In the genomic region with DNA sequence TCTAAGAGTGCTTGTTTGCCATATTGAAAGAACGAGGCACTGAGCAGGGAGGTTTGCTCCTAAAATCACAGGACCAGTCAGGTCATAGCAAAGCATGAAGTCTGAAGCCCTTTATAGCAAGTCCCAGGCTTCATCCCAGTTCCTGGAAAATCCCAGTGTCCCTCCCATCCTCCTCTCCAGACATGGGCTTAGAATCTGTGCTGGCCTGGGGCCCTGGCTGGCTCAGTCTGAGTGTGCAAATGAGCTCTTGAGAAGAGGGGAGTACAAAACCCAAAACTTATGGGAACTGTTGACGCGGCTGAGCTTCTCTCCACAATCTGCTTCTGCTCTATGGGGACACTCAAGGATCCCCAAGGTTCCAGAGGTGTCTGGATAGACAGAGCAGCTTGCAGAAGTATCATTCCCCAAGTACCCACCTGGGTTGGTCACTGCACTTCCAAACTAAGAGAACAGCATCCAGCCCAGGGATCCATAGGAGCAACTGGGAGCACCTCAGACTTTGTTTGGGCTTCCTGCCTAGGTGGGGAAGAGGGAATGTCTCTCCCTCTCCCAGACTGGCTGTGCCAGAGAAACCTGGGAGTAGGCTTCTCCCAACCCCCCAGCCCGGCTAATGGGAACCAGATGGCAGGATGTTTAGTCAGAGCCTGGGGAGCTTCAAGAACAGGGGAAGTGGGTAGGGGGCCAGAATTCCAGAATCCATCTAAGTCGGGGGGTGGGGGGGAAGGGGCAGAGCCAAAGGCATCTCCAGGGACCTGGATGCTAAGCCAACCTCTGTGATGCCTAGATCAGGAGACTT, we compare ENCODE assay signal across 11 mouse cellular contexts. TPM values are rescaled to one million over a fixed set of nuclear protein-coding genes. Genes with fewer than 3 reads are reported as not detected.
A peak's percentile ranks its signal among the peaks of the same experiment; 100 is the strongest.
DNase-seq lines count a peak whose midpoint lies in the region; TF ChIP-seq lines count a peak whose summit lies in the region.
"Had no signal": no experiment of that assay in that cellular context is flagged by ENCODE, and none has a peak within 500 bp of the region (broad histone marks: within the 10 kb centered on the region; RNA-seq: fewer than 3 reads in every experiment).

No protein-coding gene starts in this region.

- no peaks in the 10 kb centered on the region for H3K36me3 ChIP-seq in limb, embryonic 10.5 days
- H3K36me3 ChIP-seq: midbrain, embryonic 12.5 days had no signal

- peaks cover 86% of the 10 kb centered on the region for H3K27me3 ChIP-seq in limb, embryonic 10.5 days (ENCODE audit: low read depth, poor library complexity, severe bottlenecking)

- intact Hi-C loops in heart, postnatal 36 days (cut with DNase I) = no loop called here

- no peak for TF ChIP-seq CTCF in embryonic fibroblast, embryonic 13.5 days (IDR thresholded peaks at IDR 0.05; ENCODE audit: borderline replicate concordance, insufficient read depth, low read length)

- no peaks in the 10 kb centered on the region for H3K9me3 ChIP-seq in limb, embryonic 10.5 days (replicated peaks)
- H3K9me3 ChIP-seq: midbrain, embryonic 12.5 days had no signal

- H3K4me3 ChIP-seq in embryonic fibroblast, embryonic 13.5 days (ENCODE audit: insufficient read depth, low read length) = no peak overlapping the region
- no peak overlapping the region for H3K4me3 ChIP-seq in limb, embryonic 10.5 days
- H3K4me3 ChIP-seq: midbrain, embryonic 12.5 days had no signal

- WGBS in limb, embryonic 10.5 days = 61% methylated on average over 5 of the region's 5 CpGs

- DNase-seq in heart, adult 11 months = peak; percentile 96
- DNase-seq in heart, postnatal 36 days = no peak
- peak; percentile 37 for DNase-seq in 3134 (ENCODE audit: extremely low read depth, insufficient read length, low spot score)
- DNase-seq in limb, embryonic 10.5 days (ENCODE audit: low spot score) = peak; percentile 75
- DNase-seq in frontal cortex, adult 2 months (ENCODE audit: extremely low spot score in 1 of 2, low spot score in 1 of 2) = no peak
- DNase-seq in spleen, postnatal 14 days (ENCODE audit: low spot score in 2 of 2) = no peak
- DNase-seq in thymus, postnatal 25 days = no peak

- no peak for TF ChIP-seq POLR2A in embryonic fibroblast, embryonic 13.5 days (IDR thresholded peaks at IDR 0.05; ENCODE audit: low read depth, low read length)

- H3K27ac ChIP-seq in embryonic fibroblast, embryonic 13.5 days (ENCODE audit: insufficient read depth, low read length) = peak overlapping the region; percentile 100
- peak overlapping the region; percentile 87 for H3K27ac ChIP-seq in limb, embryonic 10.5 days
- H3K27ac ChIP-seq: hindbrain, embryonic 14.5 days; midbrain, embryonic 12.5 days had no signal

- peaks cover 29% of the 10 kb centered on the region for H3K4me1 ChIP-seq in embryonic fibroblast, embryonic 13.5 days (ENCODE audit: control insufficient read depth, insufficient read depth, low read length)
- peaks cover 38% of the 10 kb centered on the region for H3K4me1 ChIP-seq in limb, embryonic 10.5 days
- H3K4me1 ChIP-seq: midbrain, embryonic 12.5 days had no signal

RNA-seq across cellular contexts. Expression of gene Haus7, which starts 8.8 kb away (rescaled TPM):
- total RNA-seq in heart, postnatal 36 days (2021) = 1 to 10 TPM; 6.8 to 6.9 TPM
- polyA plus RNA-seq in embryonic fibroblast, embryonic 13.5 days (2011; ENCODE audit: insufficient read length, low read depth, missing spikeins) = 25.2 and 33.5 TPM in 2 replicates
- polyA plus RNA-seq in limb, embryonic 10.5 days (2016; fragmentation: Nextera tagmentation; extraction: Ambion mirVana) = 98.4 and 102 TPM in 2 replicates
- polyA plus RNA-seq in frontal cortex, adult 2 months (2012; rRNA removed) = 11.7 and 12.7 TPM in 2 replicates

RNA-seq across cellular contexts. Expression of gene Bgn, which starts 15.8 kb away (rescaled TPM):
- 100 to 1,000 TPM; 229 to 253 TPM for total RNA-seq in heart, postnatal 36 days (2021)
- polyA plus RNA-seq in embryonic fibroblast, embryonic 13.5 days (2011; ENCODE audit: insufficient read length, low read depth, missing spikeins) = 6,335 and 6,763 TPM in 2 replicates
- 7.9 and 11.5 TPM in 2 replicates for polyA plus RNA-seq in limb, embryonic 10.5 days (2016; fragmentation: Nextera tagmentation; extraction: Ambion mirVana)
- polyA plus RNA-seq in frontal cortex, adult 2 months (2012; rRNA removed) = 28.2 and 30.2 TPM in 2 replicates

RNA-seq across cellular contexts. Expression of gene Trex2, which starts 32.5 kb away (rescaled TPM):
- total RNA-seq in heart, postnatal 36 days (2021) = not detected
- polyA plus RNA-seq in embryonic fibroblast, embryonic 13.5 days (2011; ENCODE audit: insufficient read length, low read depth, missing spikeins) = not detected in 2 replicates
- not detected in 2 replicates for polyA plus RNA-seq in limb, embryonic 10.5 days (2016; fragmentation: Nextera tagmentation; extraction: Ambion mirVana)
- polyA plus RNA-seq in frontal cortex, adult 2 months (2012; rRNA removed) = not detected in 2 replicates
- polyA plus RNA-seq: hindbrain, embryonic 14.5 days; midbrain, embryonic 12.5 days; spleen, adult 2 months had no signal

RNA-seq across cellular contexts. Expression of gene Atp2b3, which starts 35.2 kb away (rescaled TPM):
- under 1 TPM in 1 of 2 experiments, not detected in 1; 0.08 TPM for total RNA-seq in heart, postnatal 36 days (2021)
- not detected in 2 replicates for polyA plus RNA-seq in embryonic fibroblast, embryonic 13.5 days (2011; ENCODE audit: insufficient read length, low read depth, missing spikeins)
- polyA plus RNA-seq in limb, embryonic 10.5 days (2016; fragmentation: Nextera tagmentation; extraction: Ambion mirVana) = 0.05 and 0.06 TPM in 2 replicates
- 29.2 and 35.8 TPM in 2 replicates for polyA plus RNA-seq in frontal cortex, adult 2 months (2012; rRNA removed)
- polyA plus RNA-seq: spleen, adult 2 months had no signal

RNA-seq across cellular contexts. Expression of gene Zfp92, which starts 56.7 kb away (rescaled TPM):
- total RNA-seq in heart, postnatal 36 days (2021) = not detected
- not detected in 2 replicates for polyA plus RNA-seq in embryonic fibroblast, embryonic 13.5 days (2011; ENCODE audit: insufficient read length, low read depth, missing spikeins)
- 0.08 and 0.24 TPM in 2 replicates for polyA plus RNA-seq in limb, embryonic 10.5 days (2016; fragmentation: Nextera tagmentation; extraction: Ambion mirVana)
- 0.95 and 1.6 TPM in 2 replicates for polyA plus RNA-seq in frontal cortex, adult 2 months (2012; rRNA removed)
- polyA plus RNA-seq: spleen, adult 2 months had no signal

Comparison
In these comparisons a context has a peak if more than half of its experiments do, and no peak if none do; other contexts are left out.
1. DNase-seq: peak in heart, adult 11 months (single experiment), 3134 (single experiment) and limb, embryonic 10.5 days (single experiment); none in heart, postnatal 36 days (0 of 2), frontal cortex, adult 2 months (0 of 2), spleen, postnatal 14 days (0 of 2) and thymus, postnatal 25 days (single experiment).
2. RNA of gene Bgn, which starts 15.8 kb away (polyA plus RNA-seq): 6,335 to 6,763 TPM in embryonic fibroblast, embryonic 13.5 days; 28.2 to 30.2 TPM in frontal cortex, adult 2 months and 7.9 to 11.5 TPM in limb, embryonic 10.5 days; every median in the first group is over 100 times any median in the second.